Mouse (Mus musculus) liver, embryonic 15.5 days (tissue): Measurements from ENCODE around the gene Scgb2b26. TPM values are rescaled to one million over a fixed set of nuclear protein-coding genes. Genes with fewer than 3 reads are reported as not detected.
"Not testable (repeated sequence)": the region's sequence is repeated elsewhere in the genome, so short reads cannot be mapped to it uniquely, and the experiment has no call there.

Source experiments
- ATAC-seq: fragments of 200-750 bp; cut with Nextera tagmentation; 2 replicates; pipeline ENCODE4 v1.8.0; 2017; ENCODE audit warnings: moderate number of reproducible peaks, mild to moderate bottlenecking, moderate library complexity; ENCODE audit not compliant: insufficient read depth
- H3K27ac ChIP-seq: fragments of 300-500 bp; sonication (generic); replicated peaks from 2 replicates; pipeline ENCODE4 v1.5.1; 2015; ENCODE audit warnings: mild to moderate bottlenecking, inconsistent platforms
- H3K27me3 ChIP-seq: fragments of 300-500 bp; sonication (generic); 2 replicates; pipeline ENCODE4 v1.6.1; 2015; ENCODE audit warnings: mild to moderate bottlenecking, inconsistent platforms
- H3K36me3 ChIP-seq: fragments of 300-500 bp; sonication (generic); replicated peaks from 2 replicates; pipeline ENCODE4 v1.6.1; 2015; ENCODE audit warnings: moderate library complexity, mild to moderate bottlenecking, inconsistent platforms
- H3K4me1 ChIP-seq: fragments of 300-500 bp; sonication (generic); replicated peaks from 2 replicates; pipeline ENCODE4 v1.6.1; 2015; ENCODE audit warnings: inconsistent platforms
- H3K4me2 ChIP-seq: fragments of 300-500 bp; sonication (generic); 2 replicates; pipeline ENCODE4 v1.6.1; 2015; ENCODE audit warnings: moderate library complexity, mild to moderate bottlenecking, inconsistent platforms
- H3K4me3 ChIP-seq: fragments of 300-500 bp; sonication (generic); replicated peaks from 2 replicates; pipeline ENCODE4 v1.5.1; 2015; ENCODE audit warnings: mild to moderate bottlenecking, inconsistent platforms
- H3K9ac ChIP-seq: fragments of 300-500 bp; sonication (generic); 2 replicates; pipeline ENCODE4 v1.6.1; 2015; ENCODE audit warnings: moderate library complexity, mild to moderate bottlenecking, inconsistent platforms
- H3K9me3 ChIP-seq: fragments of 300-500 bp; sonication (generic); replicated peaks from 2 replicates; pipeline ENCODE4 v1.6.1; 2016; ENCODE audit warnings: inconsistent platforms
- WGBS: fragments of 180-500 bp; shearing (Covaris S2); methylation state at CpG from one replicate; pipeline ENCODE4 v1.1.7; 2015; ENCODE audit warnings: mixed read lengths; ENCODE audit not compliant: insufficient replicate concordance; 5-methylcytosine and 5-hydroxymethylcytosine counted together
- polyA plus RNA-seq: library from polyadenylated mRNA; unstranded; fragments of >200 nt; fragmentation: Nextera tagmentation; extraction: Ambion mirVana; gene quantifications from 2 replicates; pipeline ENCODE4 v1.2.1, GENCODE M21; 2015

Scgb2b26 gene
- not detected in 2 replicates for polyA plus RNA-seq

GRCm38 (mm10) chr7:33944940-33945339 is at the start of gene Scgb2b26:
TSS of gene Scgb2b26 (minus strand) at chr7:33945040.
- H3K27me3 ChIP-seq, result no peaks in the 10 kb centered on the region
- H3K9me3 ChIP-seq, result 0 out of 2 replicates have a peak, but pooled peaks cover 6% of the 10 kb centered on the region
- no peak within 1 kb of the TSS for H3K4me2 ChIP-seq
- no peaks in the 10 kb centered on the region for H3K36me3 ChIP-seq
- no peak for ATAC-seq
- H3K9ac ChIP-seq, result no peak within 1 kb of the TSS
- H3K27ac ChIP-seq, result no peak within 1 kb of the TSS
- H3K4me1 ChIP-seq, result no peaks in the 10 kb centered on the region
- WGBS, result 56% methylated on average over 4 of the region's 4 CpGs
- no peak within 1 kb of the TSS for H3K4me3 ChIP-seq

GRCm38 (mm10) chr7:33982281-33982680 is 37.4 kb upstream of the Scgb2b26 start:
- H3K36me3 ChIP-seq, H3K27ac ChIP-seq, H3K27me3 ChIP-seq, H3K4me1 ChIP-seq, ATAC-seq, H3K4me2 ChIP-seq, H3K9ac ChIP-seq, H3K4me3 ChIP-seq, H3K9me3 ChIP-seq: not testable (repeated sequence)
- 22% methylated on average over 8 of the region's 9 CpGs for WGBS

- ATAC-seq, result no peak
- H3K36me3 ChIP-seq, result no peaks in the 10 kb centered on the region
- no peaks in the 10 kb centered on the region for H3K27me3 ChIP-seq
- no peak overlapping the region for H3K4me2 ChIP-seq
- no peaks in the 10 kb centered on the region for H3K9me3 ChIP-seq
- H3K9ac ChIP-seq, result no peak overlapping the region
- no peaks in the 10 kb centered on the region for H3K4me1 ChIP-seq
- no peak overlapping the region for H3K4me3 ChIP-seq
- no peak overlapping the region for H3K27ac ChIP-seq
Measured at GRCm38 (mm10) chr7:33902982-33903381, 41.9 kb downstream of the Scgb2b26 start.

GRCm38 (mm10) chr7:33900803-33901202 is 44.0 kb downstream of the Scgb2b26 start:
- H3K4me2 ChIP-seq, result no peak overlapping the region
- no peak overlapping the region for H3K4me3 ChIP-seq
- H3K9me3 ChIP-seq, result no peaks in the 10 kb centered on the region
- no peak overlapping the region for H3K9ac ChIP-seq
- no peaks in the 10 kb centered on the region for H3K36me3 ChIP-seq
- no peaks in the 10 kb centered on the region for H3K4me1 ChIP-seq
- no peak overlapping the region for H3K27ac ChIP-seq
- WGBS, result 62% methylated on average over 2 of the region's 2 CpGs
- no peak for ATAC-seq
- no peaks in the 10 kb centered on the region for H3K27me3 ChIP-seq

GRCm38 (mm10) chr7:33900007-33900406 is 44.8 kb downstream of the Scgb2b26 start:
- Histone ChIP-seq H3K9ac (no peak overlapping the region), H3K9me3 (no peaks in the 10 kb centered on the region), H3K27me3 (no peaks in the 10 kb centered on the region), H3K4me2 (no peak overlapping the region), H3K4me3 (no peak overlapping the region), H3K4me1 (no peaks in the 10 kb centered on the region), H3K27ac (no peak overlapping the region), H3K36me3 (no peaks in the 10 kb centered on the region)
- 44% methylated on average over 2 of the region's 2 CpGs for WGBS
- ATAC-seq, result no peak

Other genes with a start within 250 kb of the Scgb2b26 start
- not detected in 2 replicates for gene Scgb2b24, start 205.7 kb downstream of the Scgb2b26 start, polyA plus RNA-seq
- gene Scgb1b24, start 201.2 kb downstream of the Scgb2b26 start, polyA plus RNA-seq, result not detected in 2 replicates
- gene Scgb2b27, start 68.9 kb upstream of the Scgb2b26 start, polyA plus RNA-seq, result not detected in 2 replicates
- not detected in 2 replicates for gene Scgb1b27, start 76.4 kb upstream of the Scgb2b26 start, polyA plus RNA-seq
- gene Scgb1b30, start 150.4 kb upstream of the Scgb2b26 start, polyA plus RNA-seq, result not detected in 2 replicates
- 0.33 and 0.76 TPM in 2 replicates for gene Wtip, start 188.2 kb upstream of the Scgb2b26 start, polyA plus RNA-seq
- 84.9 and 87.8 TPM in 2 replicates for gene Uba2, start 224.6 kb upstream of the Scgb2b26 start, polyA plus RNA-seq